Mouse (Mus musculus): ENCODE results near the gene Ccdc117.

- TF ChIP-seq GATA1 (IDR thresholded peaks at IDR 0.05; ENCODE audit: borderline replicate concordance, low read length) (no peak), FLI1 (IDR thresholded peaks at IDR 0.05; ENCODE audit: low read length) (no peak)
These were observed 29.8 kb downstream of the Ccdc117 start for GRCm38 (mm10) chr11:5512099-5512725.

Data from megakaryocyte, embryonic 14.5 days (primary cell).